11 mouse cellular contexts compared by ENCODE assay signal in the genomic region with DNA sequence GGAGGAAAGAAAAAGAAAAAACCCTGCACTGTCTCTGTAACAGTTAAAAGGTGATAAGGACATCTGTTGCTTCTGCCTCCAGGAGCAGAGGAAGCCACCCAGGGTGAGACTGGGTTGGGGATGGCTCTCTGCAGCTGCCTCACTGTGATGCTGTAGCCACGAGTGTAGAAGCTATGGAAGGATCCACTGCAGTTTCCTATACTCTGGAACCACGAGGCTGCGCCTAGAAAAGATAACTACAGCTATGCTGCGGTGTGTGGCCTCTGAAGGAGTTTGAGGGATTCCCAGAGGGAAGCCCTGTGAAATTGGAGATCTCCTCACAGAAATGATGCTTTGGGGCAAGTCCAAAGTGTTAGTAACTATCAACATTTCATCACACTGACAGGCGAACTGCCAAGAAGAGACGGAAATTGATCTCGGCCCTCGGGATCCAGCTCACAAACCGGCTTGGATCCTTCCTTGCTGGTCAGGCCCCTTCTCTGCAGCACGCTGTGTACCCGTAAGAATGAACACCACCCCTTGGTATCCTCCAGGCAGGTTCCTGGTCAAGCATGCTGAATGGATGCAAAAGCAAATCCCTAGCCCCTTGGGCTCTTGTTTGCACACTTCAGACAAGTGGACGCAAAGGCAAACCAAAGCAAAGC.
A peak's percentile ranks its signal among the peaks of the same experiment; 100 is the strongest.
DNase-seq lines count a peak whose midpoint lies in the region; ATAC-seq and TF ChIP-seq lines count a peak whose summit lies in the region.
"Had no signal": no experiment of that assay in that cellular context is flagged by ENCODE, and none has a peak within 500 bp of the region (broad histone marks: within the 10 kb centered on the region; RNA-seq: fewer than 3 reads in every experiment).

No protein-coding gene starts in this region.

- H3K9me3 ChIP-seq in intestine, embryonic 14.5 days (ENCODE audit: control insufficient read depth, low read length): no peaks in the 10 kb centered on the region
- no peaks in the 10 kb centered on the region for H3K9me3 ChIP-seq in intestine, postnatal 0 days (ENCODE audit: control insufficient read depth)

- H3K4me2 ChIP-seq in intestine, embryonic 14.5 days (ENCODE audit: low read length): no peak overlapping the region
- H3K4me2 ChIP-seq in intestine, postnatal 0 days (replicated peaks; ENCODE audit: low read depth): no peak overlapping the region
- H3K4me2 ChIP-seq: heart, embryonic 13.5 days had no signal

- peaks cover 3% of the 10 kb centered on the region; the same call in 1 of the 2 replicates for H3K4me1 ChIP-seq in intestine, embryonic 14.5 days (replicated peaks; ENCODE audit: control insufficient read depth, insufficient read depth, low read length)
- H3K4me1 ChIP-seq in intestine, postnatal 0 days (replicated peaks; ENCODE audit: control insufficient read depth, insufficient read depth, low read length): no peaks in the 10 kb centered on the region
- H3K4me1 ChIP-seq in thymus, adult 2 months (replicated peaks; ENCODE audit: control insufficient read depth, insufficient read depth, low read length): peaks cover 15% of the 10 kb centered on the region

- WGBS in intestine, embryonic 14.5 days: 36% methylated on average over 12 of the region's 12 CpGs
- 51% methylated on average over 12 of the region's 12 CpGs for WGBS in intestine, postnatal 0 days
- WGBS in thymus, adult 2 months: 77% methylated on average over 12 of the region's 12 CpGs

- no peak for TF ChIP-seq CTCF in intestine, postnatal 0 days (IDR thresholded peaks at IDR 0.05; ENCODE audit: low read depth)
- no peak for TF ChIP-seq CTCF in C2C12 (IDR thresholded peaks at IDR 0.05; ENCODE audit: control insufficient read depth, insufficient read depth, insufficient read length)
- no peak for TF ChIP-seq CTCF in thymus, adult 2 months (IDR thresholded peaks at IDR 0.05; ENCODE audit: borderline replicate concordance, control insufficient read depth, extremely low read depth, insufficient read depth, low read length, poor library complexity)

- H3K9ac ChIP-seq in intestine, embryonic 14.5 days (ENCODE audit: low read length): no peak overlapping the region
- H3K9ac ChIP-seq in intestine, postnatal 0 days (ENCODE audit: low read depth, low read length): no peak overlapping the region
- H3K9ac ChIP-seq: heart, embryonic 13.5 days had no signal

- no peak overlapping the region for H3K4me3 ChIP-seq in intestine, embryonic 14.5 days (ENCODE audit: low read depth, low read length)
- no peak overlapping the region for H3K4me3 ChIP-seq in intestine, postnatal 0 days (ENCODE audit: low read depth, low read length)
- no peak overlapping the region for H3K4me3 ChIP-seq in C2C12 (ENCODE audit: insufficient read depth, poor library complexity, severe bottlenecking)
- no peak overlapping the region for H3K4me3 ChIP-seq in thymus, adult 2 months (ENCODE audit: control insufficient read depth, insufficient read depth, low read length)
- H3K4me3 ChIP-seq: heart, embryonic 13.5 days had no signal

- no peaks in the 10 kb centered on the region for H3K79me2 ChIP-seq in C2C12 (ENCODE audit: control insufficient read depth, insufficient read depth)

- H3K36me3 ChIP-seq in intestine, embryonic 14.5 days (ENCODE audit: control insufficient read depth, insufficient read depth, low read length): no peaks in the 10 kb centered on the region
- H3K36me3 ChIP-seq in intestine, postnatal 0 days (ENCODE audit: control insufficient read depth, insufficient read depth): 0 out of 2 replicates have a peak, but pooled peaks cover 4% of the 10 kb centered on the region
- no peaks in the 10 kb centered on the region for H3K36me3 ChIP-seq in C2C12 (ENCODE audit: control insufficient read depth, insufficient read depth)
- H3K36me3 ChIP-seq in thymus, adult 2 months (ENCODE audit: control insufficient read depth, insufficient read depth, low read length): no peaks in the 10 kb centered on the region
- H3K36me3 ChIP-seq: heart, embryonic 13.5 days had no signal

- H3K79me3 ChIP-seq in C2C12 (ENCODE audit: low read depth): no peaks in the 10 kb centered on the region

- peak; percentile 63 for DNase-seq in intestine, embryonic 14.5 days (ENCODE audit: low spot score)
- DNase-seq in adrenal gland, postnatal 36 days: peak; percentile 36 to 38
- DNase-seq in heart, postnatal 36 days: peak; percentile 37 to 62
- DNase-seq in ovary, postnatal 10 days (ENCODE audit: low spot score): no peak
- DNase-seq in thymus, adult 2 months: no peak
- DNase-seq: cerebellum, adult 11 months; left cerebral cortex, postnatal 4 days had no signal

- intact Hi-C loops in heart, postnatal 36 days (cut with DNase I): no loop called here

- TF ChIP-seq POLR2A in thymus, adult 2 months (IDR thresholded peaks at IDR 0.05; ENCODE audit: control insufficient read depth, extremely low read depth, insufficient read depth, low read length, poor library complexity): no peak

- H3K27me3 ChIP-seq in intestine, embryonic 14.5 days (replicated peaks; ENCODE audit: control insufficient read depth, insufficient read depth, low read length): no peaks in the 10 kb centered on the region
- no peaks in the 10 kb centered on the region for H3K27me3 ChIP-seq in intestine, postnatal 0 days (replicated peaks; ENCODE audit: control insufficient read depth, insufficient read depth, low read length)
- no peaks in the 10 kb centered on the region for H3K27me3 ChIP-seq in C2C12 (ENCODE audit: control insufficient read depth, insufficient read depth, insufficient read length)
- no peaks in the 10 kb centered on the region for H3K27me3 ChIP-seq in thymus, adult 2 months (ENCODE audit: control insufficient read depth, insufficient read depth, low read length)

- H3K27ac ChIP-seq in intestine, embryonic 14.5 days (ENCODE audit: low read depth): no peak overlapping the region
- no peak overlapping the region for H3K27ac ChIP-seq in intestine, postnatal 0 days (ENCODE audit: low read depth, low read length)
- no peak overlapping the region for H3K27ac ChIP-seq in thymus, adult 2 months (ENCODE audit: control insufficient read depth, insufficient read depth, low read length)
- H3K27ac ChIP-seq: heart, embryonic 13.5 days had no signal

- ATAC-seq in intestine, embryonic 14.5 days (replicated peaks; ENCODE audit: low FRiP score, low TSS enrichment, low read depth): no peak
- ATAC-seq in intestine, postnatal 0 days: no peak
- no peak for ATAC-seq in erythroblast, adult 5-6 weeks (replicated peaks; ENCODE audit: low FRiP score, poor library complexity, severe bottlenecking)

- H3ac ChIP-seq in C2C12 (ENCODE audit: control insufficient read depth, insufficient read length, low read depth): no peak overlapping the region

TF ChIP-seq in C2C12, 6 proteins besides CTCF, POLR2A, EP300 and RAD21:
- no peak for TF ChIP-seq USF1 (IDR thresholded peaks at IDR 0.05; ENCODE audit: low read depth)
- no peak for TF ChIP-seq MAX (IDR thresholded peaks at IDR 0.05)
- no peak for TF ChIP-seq FOSL1 (IDR thresholded peaks at IDR 0.05; ENCODE audit: insufficient read depth, low read length, poor library complexity, severe bottlenecking)
- TF ChIP-seq MYOG (IDR thresholded peaks at IDR 0.05; ENCODE audit: control insufficient read depth, extremely low read depth, insufficient read length): no peak
- peak; percentile 43 for TF ChIP-seq CEBPB (IDR thresholded peaks at IDR 0.05; ENCODE audit: low read depth)
TF ChIP-seq in C2C12: peak in this region for 1.

Comparison
In these comparisons a context has a peak if more than half of its experiments do, and no peak if none do; other contexts are left out.
1. DNase-seq: peak in intestine, embryonic 14.5 days (single experiment), adrenal gland, postnatal 36 days (2 of 2) and heart, postnatal 36 days (2 of 2); none in ovary, postnatal 10 days (single experiment) and thymus, adult 2 months (single experiment).